Mouse (Mus musculus) heart, adult 2 months (tissue): Measurements from ENCODE around the gene Mga. TPM values are rescaled to one million over a fixed set of nuclear protein-coding genes. Genes with fewer than 3 reads are reported as not detected.

ENCODE experiments used
- DNase-seq, 2 experiments: peaks; one replicate each; pipeline ENCODE4 v3.0.0; 2021
- H3K27ac ChIP-seq: fragments of 200-600 bp; 2 replicates; pipeline ENCODE4 v1.8.1; 2022
- H3K27me3 ChIP-seq: fragments of 200-500 bp; 2 replicates; pipeline ENCODE4 v1.6.1; 2012; ENCODE audit warnings: mild to moderate bottlenecking, low read length, inconsistent platforms, mixed read lengths; ENCODE audit not compliant: control insufficient read depth, insufficient read depth
- H3K36me3 ChIP-seq: fragments of 200-500 bp; 2 replicates; pipeline ENCODE4 v1.6.1; 2012; ENCODE audit warnings: low read length, inconsistent platforms; ENCODE audit not compliant: control insufficient read depth, insufficient read depth
- H3K4me1 ChIP-seq: fragments of 200-500 bp; 2 replicates; pipeline ENCODE4 v1.6.1; 2011; ENCODE audit warnings: low read length; ENCODE audit not compliant: control insufficient read depth, insufficient read depth
- H3K4me3 ChIP-seq: fragments of 200-600 bp; 2 replicates; pipeline ENCODE4 v1.8.1; 2022
- H3K79me2 ChIP-seq: fragments of 200-500 bp; replicated peaks from 2 replicates; pipeline ENCODE4 v1.6.1; 2012; ENCODE audit warnings: mild to moderate bottlenecking, inconsistent platforms, low read length, moderate library complexity, mixed read lengths; ENCODE audit not compliant: control insufficient read depth, insufficient read depth
- H3K9ac ChIP-seq: fragments of 200-500 bp; 2 replicates; pipeline ENCODE4 v1.6.1; 2012; ENCODE audit warnings: low read depth, mild to moderate bottlenecking, control low read depth, inconsistent platforms, low read length, mixed read lengths
- CTCF ChIP-seq: fragments of 200-600 bp; IDR thresholded peaks from 2 replicates; pipeline ENCODE4 v1.8.1; 2022; ENCODE audit warnings: antibody characterized with exemption, mild to moderate bottlenecking, moderate library complexity
- EP300 ChIP-seq: fragments of 200-500 bp; IDR thresholded peaks from 2 replicates; pipeline ENCODE4 v1.6.1; 2011; ENCODE audit warnings: low read depth, low read length, control low read depth; ENCODE audit not compliant: insufficient read depth
- POLR2A ChIP-seq: fragments of 200-500 bp; IDR thresholded peaks from 2 replicates; pipeline ENCODE4 v1.6.1; 2011; ENCODE audit warnings: mild to moderate bottlenecking, low read depth, low read length, control low read depth; ENCODE audit not compliant: insufficient read depth
- WGBS: fragments of 180-500 bp; shearing (Covaris S2); methylation state at CpG from one replicate; pipeline ENCODE4 v1.1.7; 2018; 5-methylcytosine and 5-hydroxymethylcytosine counted together
- intact Hi-C: fragments of 180-260 bp; cut with DNase I; formaldehyde crosslinking; loops from one replicate; pipeline ENCODE4 v1.15.1; 2025
- polyA plus RNA-seq: library from polyadenylated mRNA; depleted of rRNA; stranded (reverse); fragments of >200 nt; gene quantifications from 2 replicates; pipeline ENCODE4 v1.2.3, GENCODE M21; 2012
- total RNA-seq, 2 experiments: library from RNA; stranded (reverse); gene quantifications; 2 replicates each; pipeline ENCODE4 v1.2.3; 2021

Gene Mga
- total and polyA plus RNA-seq, 3 experiments, result 11.6 to 41.0 (median 36.2) TPM

- no peak for DNase-seq
- Histone ChIP-seq H3K36me3 (peaks cover 10% of the 10 kb centered on the region), H3K4me1 (peaks cover 3% of the 10 kb centered on the region), H3K9ac (no peak overlapping the region), H3K79me2 (no peaks in the 10 kb centered on the region; the same call in 1 of the 2 replicates), H3K4me3 (no peak overlapping the region), H3K27ac (no peak overlapping the region), H3K27me3 (no peaks in the 10 kb centered on the region)
- TF ChIP-seq CTCF, result no peak
- no peak for TF ChIP-seq EP300
- no peak for TF ChIP-seq POLR2A
- intact Hi-C loops, result no loop called here
Observed at GRCm38 (mm10) chr2:119916007-119916406, 19.0 kb downstream of the Mga start.

DNA sequence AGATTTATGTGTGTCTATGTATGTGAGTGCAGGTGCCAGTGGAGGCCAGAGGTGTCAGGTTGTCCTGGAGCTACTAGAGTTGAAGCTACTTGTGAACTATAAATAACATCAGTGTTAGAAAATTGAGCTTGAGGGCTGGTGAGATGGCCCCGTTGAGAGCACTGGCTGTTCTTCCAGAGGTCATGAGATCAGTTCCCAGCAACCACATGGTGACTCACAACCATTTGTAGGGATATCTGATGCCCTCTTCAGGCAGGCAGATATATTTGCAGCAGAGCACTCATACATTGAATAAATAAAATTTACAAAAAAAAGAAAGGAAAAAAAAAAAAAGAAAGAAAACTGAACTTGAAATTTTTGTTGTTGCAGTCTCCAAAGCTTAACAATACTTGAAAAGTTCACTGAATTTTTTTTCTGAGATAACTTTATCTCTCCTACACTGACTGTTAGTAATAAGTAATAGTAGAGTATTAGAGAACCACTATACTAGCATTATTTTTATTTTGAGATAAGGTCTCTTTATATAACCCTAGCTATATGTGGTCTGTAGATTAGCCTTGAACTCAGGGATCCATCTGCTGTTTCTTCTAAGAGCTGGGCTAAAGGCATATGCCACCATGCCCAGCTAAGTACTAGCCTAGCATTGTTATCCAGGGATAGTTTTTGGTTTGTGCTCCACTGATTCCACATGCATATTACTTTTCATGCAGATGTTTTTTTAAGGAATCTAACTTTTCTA is 20.8 kb downstream of the Mga start:
- H3K36me3 ChIP-seq, result peaks cover 10% of the 10 kb centered on the region
- no peaks in the 10 kb centered on the region for H3K27me3 ChIP-seq
- no peaks in the 10 kb centered on the region; the same call in 1 of the 2 replicates for H3K79me2 ChIP-seq
- 0 out of 2 replicates have a peak, but pooled peaks have one; percentile 16 for TF ChIP-seq CTCF
- TF ChIP-seq EP300, result no peak
- no peak for TF ChIP-seq POLR2A
- WGBS, result 55% methylated on average over 1 of the region's 1 CpGs
- no peak overlapping the region for H3K9ac ChIP-seq
- peaks cover 3% of the 10 kb centered on the region for H3K4me1 ChIP-seq
- intact Hi-C loops, result no loop called here
- DNase-seq, result no peak
- no peak overlapping the region for H3K4me3 ChIP-seq
- H3K27ac ChIP-seq, result no peak overlapping the region

GRCm38 (mm10) chr2:119970571-119970970 is 73.5 kb downstream of the Mga start:
- Histone ChIP-seq H3K4me3 (no peak overlapping the region), H3K36me3 (no peaks in the 10 kb centered on the region), H3K27ac (no peak overlapping the region), H3K27me3 (no peaks in the 10 kb centered on the region), H3K9ac (no peak overlapping the region), H3K4me1 (peaks cover 1% of the 10 kb centered on the region; the same call in 1 of the 2 replicates), H3K79me2 (no peaks in the 10 kb centered on the region)
- TF ChIP-seq POLR2A (no peak), EP300 (no peak), CTCF (peak; percentile 93)
- intact Hi-C loops, result loop anchor here (1.0 to 5.0 kb wide), 4 partner anchors 41 to 202 kb away; partner anchors contain the start of genes Gm28042 and Jmjd7
- 24% methylated on average over 9 of the region's 9 CpGs for WGBS
- peak in 1 of 2 experiments; percentile 15 for DNase-seq

DNA sequence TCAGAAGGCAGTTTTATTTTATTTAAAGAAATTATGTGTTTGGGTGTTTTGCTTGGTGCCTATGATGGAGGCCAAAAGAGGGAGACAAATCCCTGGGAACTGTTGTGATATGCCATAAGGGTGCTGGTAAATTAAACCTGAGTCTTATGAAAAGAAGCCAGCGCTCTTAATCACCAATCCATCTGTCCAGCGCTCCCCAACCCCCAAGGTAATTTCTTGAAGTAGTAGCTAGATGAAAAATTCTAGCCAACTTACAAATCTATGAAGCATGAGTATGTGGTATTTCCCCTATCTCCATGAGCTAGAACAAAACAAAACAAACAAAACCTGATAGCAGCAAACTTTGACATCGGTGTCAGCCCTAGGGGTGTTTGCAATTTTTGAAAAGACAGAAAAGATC is 74.3 kb downstream of the Mga start:
- 67% methylated on average over 3 of the region's 3 CpGs for WGBS
- DNase-seq, result no peak
- intact Hi-C loops, result loop anchor here (5.0 kb wide), 3 partner anchors 56 to 201 kb away; partner anchors contain the start of genes Gm28042 and Jmjd7
- Histone ChIP-seq H3K36me3 (no peaks in the 10 kb centered on the region), H3K9ac (no peak overlapping the region), H3K4me1 (peaks cover 1% of the 10 kb centered on the region; the same call in 1 of the 2 replicates), H3K79me2 (no peaks in the 10 kb centered on the region; the same call in 1 of the 2 replicates), H3K4me3 (no peak overlapping the region), H3K27ac (no peak overlapping the region; the same call in 1 of the 2 replicates), H3K27me3 (no peaks in the 10 kb centered on the region)
- TF ChIP-seq POLR2A, result no peak
- TF ChIP-seq EP300, result no peak
- no peak for TF ChIP-seq CTCF

DNA sequence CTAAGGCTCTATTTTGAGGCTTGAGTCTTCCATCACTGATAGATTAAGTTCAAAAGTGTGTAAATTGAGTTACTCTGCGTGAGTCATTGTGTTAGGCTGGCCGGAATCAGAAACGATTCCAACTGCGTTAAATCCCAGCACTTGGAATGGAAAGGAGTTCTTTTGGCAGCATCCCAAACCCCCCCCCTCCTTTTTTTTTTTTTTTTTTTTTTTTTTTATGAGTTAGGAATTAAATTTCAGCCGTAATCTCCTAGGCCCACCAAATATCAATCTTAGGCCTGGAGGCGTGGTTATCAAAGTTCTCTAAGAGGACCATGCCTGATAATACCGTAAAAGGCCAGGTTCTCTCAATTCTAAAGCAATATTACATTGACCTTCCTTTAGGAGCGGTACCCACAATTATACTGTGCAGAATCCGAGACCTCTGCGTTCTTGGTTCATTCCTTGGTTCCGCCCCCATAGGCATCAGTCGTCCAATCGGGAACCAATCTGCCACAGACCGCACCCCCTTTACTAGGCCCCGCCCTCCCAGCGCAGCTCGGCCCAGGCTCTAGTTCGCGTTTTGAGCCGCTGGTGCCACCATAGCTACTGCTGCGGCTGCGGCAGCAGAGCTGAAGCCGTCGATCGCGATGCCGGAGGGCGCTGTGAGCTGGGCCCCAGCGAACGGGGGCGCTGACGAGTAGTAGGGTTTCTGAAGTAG is 75.0 kb downstream of the Mga start:
- WGBS, result 2% methylated on average over 32 of the region's 32 CpGs
- intact Hi-C loops, result loop anchor here (5.0 kb wide), 3 partner anchors 55 to 200 kb away; partner anchors contain the start of genes Gm28042 and Jmjd7

More for the DNA sequence above, 75.0 kb downstream of the Mga start:
- H3K4me1 ChIP-seq, result peaks cover 1% of the 10 kb centered on the region; the same call in 1 of the 2 replicates
- DNase-seq, result peak; percentile 97
- peak overlapping the region; percentile 77 for H3K27ac ChIP-seq
- peak; percentile 91 for TF ChIP-seq POLR2A
- peak; percentile 65 for TF ChIP-seq CTCF
- TF ChIP-seq EP300, result 0 out of 2 replicates have a peak, but pooled peaks have one; percentile 77
- H3K4me3 ChIP-seq, result peak overlapping the region; percentile 86
- peak overlapping the region; percentile 86 for H3K9ac ChIP-seq
- H3K79me2 ChIP-seq, result no peaks in the 10 kb centered on the region; the same call in 1 of the 2 replicates
- no peaks in the 10 kb centered on the region for H3K27me3 ChIP-seq
- no peaks in the 10 kb centered on the region for H3K36me3 ChIP-seq
